Mouse (Mus musculus): Measurements from ENCODE around the gene Zdhhc3. TPM values are rescaled to one million over a fixed set of nuclear protein-coding genes. Genes with fewer than 3 reads are reported as not detected.

Gene Zdhhc3
- polyA plus RNA-seq, 1 experiment from 2014 or later = 63.6 TPM

DNA sequence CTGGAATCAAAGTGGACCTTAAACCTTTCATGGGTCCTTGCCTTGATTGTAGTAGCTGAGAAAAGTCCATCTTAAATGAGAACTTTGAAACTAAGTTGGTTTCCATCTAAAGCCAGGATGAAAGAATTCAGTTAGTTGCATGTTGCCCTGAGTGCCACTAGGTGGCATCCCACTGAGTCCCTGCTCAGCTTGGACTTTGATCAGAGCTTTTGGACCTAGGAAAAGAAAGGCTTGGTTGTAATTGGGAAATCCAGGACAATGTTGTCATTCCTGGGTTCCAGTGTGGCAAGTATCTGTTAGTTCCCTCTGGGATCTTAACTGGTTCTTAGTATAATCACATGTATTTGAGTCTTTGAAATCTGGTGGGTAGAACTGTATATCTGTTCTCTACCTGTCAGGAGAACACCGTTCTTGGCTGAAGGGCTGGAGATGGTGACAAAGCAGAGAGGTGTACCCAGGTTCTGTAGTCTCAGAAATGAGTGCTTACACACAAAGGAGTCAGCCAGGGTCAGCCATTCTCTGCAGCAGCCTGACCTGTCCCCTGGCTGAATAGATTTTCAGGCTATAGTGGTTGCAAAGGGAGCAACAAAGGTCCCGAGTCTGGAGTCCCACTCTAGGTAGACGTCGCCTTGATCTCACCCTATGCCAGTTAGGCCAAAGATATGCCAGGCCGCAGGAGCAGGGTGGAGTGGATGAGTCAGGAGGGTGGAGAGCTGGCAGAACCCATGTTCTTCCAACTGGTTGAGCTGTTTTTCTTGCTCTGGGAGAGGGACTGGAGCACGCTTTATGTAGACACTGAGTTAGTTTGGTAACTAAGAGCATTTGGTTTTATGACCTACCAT, 10.8 kb upstream of the Zdhhc3 start:
- H3K27me3 ChIP-seq (ENCODE audit: control insufficient read depth, insufficient read depth, low read length) = no peaks in the 10 kb centered on the region
- H3K27ac ChIP-seq (ENCODE audit: low read depth, low read length) = no peak overlapping the region
- no peak overlapping the region for H3K4me2 ChIP-seq (ENCODE audit: low read depth, low read length)
- H3K9ac ChIP-seq (replicated peaks; ENCODE audit: low read depth, low read length) = no peak overlapping the region
- H3K9me3 ChIP-seq (ENCODE audit: control insufficient read depth, low read length) = no peaks in the 10 kb centered on the region
- no peaks in the 10 kb centered on the region for H3K4me1 ChIP-seq (ENCODE audit: control insufficient read depth, insufficient read depth, low read length)
- H3K4me3 ChIP-seq (ENCODE audit: low read depth, low read length) = no peak overlapping the region
- 92% methylated on average over 6 of the region's 6 CpGs for WGBS
- H3K36me3 ChIP-seq (ENCODE audit: control insufficient read depth, insufficient read depth, low read length) = peaks cover 44% of the 10 kb centered on the region
- ATAC-seq (ENCODE audit: low read depth) = no peak

GRCm38 (mm10) chr9:123123017-123123416, 10.0 kb upstream of the Zdhhc3 start:
- no peaks in the 10 kb centered on the region for H3K4me1 ChIP-seq (ENCODE audit: control insufficient read depth, insufficient read depth, low read length)
- H3K9ac ChIP-seq (replicated peaks; ENCODE audit: low read depth, low read length) = no peak overlapping the region
- no peak overlapping the region for H3K4me2 ChIP-seq (ENCODE audit: low read depth, low read length)
- no peak for ATAC-seq (ENCODE audit: low read depth)
- 87% methylated on average over 3 of the region's 3 CpGs for WGBS
- no peaks in the 10 kb centered on the region for H3K9me3 ChIP-seq (ENCODE audit: control insufficient read depth, low read length)
- H3K36me3 ChIP-seq (ENCODE audit: control insufficient read depth, insufficient read depth, low read length) = peaks cover 39% of the 10 kb centered on the region
- H3K27ac ChIP-seq (ENCODE audit: low read depth, low read length) = no peak overlapping the region
- no peaks in the 10 kb centered on the region for H3K27me3 ChIP-seq (ENCODE audit: control insufficient read depth, insufficient read depth, low read length)
- no peak overlapping the region for H3K4me3 ChIP-seq (ENCODE audit: low read depth, low read length)

DNA sequence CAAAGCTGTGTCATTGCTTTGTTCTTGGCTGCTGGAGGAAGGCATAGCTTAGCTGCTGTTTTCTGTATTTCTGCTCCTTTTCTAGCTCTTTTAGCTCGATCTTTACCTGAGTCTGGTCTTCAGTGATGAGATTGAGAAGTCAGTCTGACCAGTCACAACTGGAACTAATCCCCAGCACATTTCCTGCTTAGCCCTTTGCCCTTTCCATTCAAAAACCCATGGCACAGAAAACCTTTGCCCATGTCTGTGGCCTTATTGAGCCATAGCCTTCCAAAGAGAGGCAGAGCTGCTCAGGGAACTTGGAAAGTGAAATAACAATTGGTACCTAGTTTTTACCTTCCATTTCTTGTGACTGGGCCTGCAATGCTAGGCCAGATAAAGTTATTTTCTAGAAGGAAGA, 2.6 kb upstream of the Zdhhc3 start:
- Histone ChIP-seq H3K4me3 (ENCODE audit: low read depth, low read length) (no peak overlapping the region), H3K36me3 (ENCODE audit: control insufficient read depth, insufficient read depth, low read length) (peaks cover 17% of the 10 kb centered on the region), H3K27ac (ENCODE audit: low read depth, low read length) (no peak overlapping the region), H3K9ac (replicated peaks; ENCODE audit: low read depth, low read length) (no peak overlapping the region), H3K4me1 (ENCODE audit: control insufficient read depth, insufficient read depth, low read length) (peaks cover 17% of the 10 kb centered on the region; the same call in 1 of the 2 replicates), H3K27me3 (ENCODE audit: control insufficient read depth, insufficient read depth, low read length) (no peaks in the 10 kb centered on the region), H3K9me3 (ENCODE audit: control insufficient read depth, low read length) (no peaks in the 10 kb centered on the region), H3K4me2 (ENCODE audit: low read depth, low read length) (no peak overlapping the region)
- no peak for ATAC-seq (ENCODE audit: low read depth)
- 100% methylated on average over 1 of the region's 1 CpGs for WGBS

GRCm38 (mm10) chr9:123113931-123114330, 926 bp upstream of the Zdhhc3 start:
- H3K4me1 ChIP-seq (ENCODE audit: control insufficient read depth, insufficient read depth, low read length) = peaks cover 17% of the 10 kb centered on the region; the same call in 1 of the 2 replicates
- no peaks in the 10 kb centered on the region for H3K9me3 ChIP-seq (ENCODE audit: control insufficient read depth, low read length)
- peak overlapping the region; percentile 89 for H3K9ac ChIP-seq (replicated peaks; ENCODE audit: low read depth, low read length)
- 0 out of 2 replicates have a peak, but pooled peaks cover 5% of the 10 kb centered on the region for H3K36me3 ChIP-seq (ENCODE audit: control insufficient read depth, insufficient read depth, low read length)
- H3K4me3 ChIP-seq (ENCODE audit: low read depth, low read length) = peak overlapping the region; percentile 98
- 62% methylated on average over 6 of the region's 6 CpGs for WGBS
- ATAC-seq (ENCODE audit: low read depth) = no peak
- H3K27me3 ChIP-seq (ENCODE audit: control insufficient read depth, insufficient read depth, low read length) = no peaks in the 10 kb centered on the region
- peak overlapping the region; percentile 92; the same call in 1 of the 2 replicates for H3K27ac ChIP-seq (ENCODE audit: low read depth, low read length)
- peak overlapping the region; percentile 91 for H3K4me2 ChIP-seq (ENCODE audit: low read depth, low read length)

GRCm38 (mm10) chr9:123111751-123112221, 1.2 kb downstream of the Zdhhc3 start:
- H3K4me3 ChIP-seq (ENCODE audit: low read depth, low read length) = peak overlapping the region; percentile 98; the same call in 1 of the 2 replicates
- peak overlapping the region; percentile 91 for H3K4me2 ChIP-seq (ENCODE audit: low read depth, low read length)
- 66% methylated on average over 8 of the region's 8 CpGs for WGBS
- no peaks in the 10 kb centered on the region for H3K36me3 ChIP-seq (ENCODE audit: control insufficient read depth, insufficient read depth, low read length)
- peaks cover 17% of the 10 kb centered on the region; the same call in 1 of the 2 replicates for H3K4me1 ChIP-seq (ENCODE audit: control insufficient read depth, insufficient read depth, low read length)
- no peak overlapping the region for H3K27ac ChIP-seq (ENCODE audit: low read depth, low read length)
- H3K9me3 ChIP-seq (ENCODE audit: control insufficient read depth, low read length) = no peaks in the 10 kb centered on the region
- no peak for ATAC-seq (ENCODE audit: low read depth)
- H3K9ac ChIP-seq (replicated peaks; ENCODE audit: low read depth, low read length) = peak overlapping the region; percentile 89; the same call in 1 of the 2 replicates
- no peaks in the 10 kb centered on the region for H3K27me3 ChIP-seq (ENCODE audit: control insufficient read depth, insufficient read depth, low read length)

- Histone ChIP-seq H3K36me3 (ENCODE audit: control insufficient read depth, insufficient read depth, low read length) (peaks cover 8% of the 10 kb centered on the region; the same call in 1 of the 2 replicates), H3K27me3 (ENCODE audit: control insufficient read depth, insufficient read depth, low read length) (no peaks in the 10 kb centered on the region), H3K4me2 (ENCODE audit: low read depth, low read length) (no peak overlapping the region), H3K4me3 (ENCODE audit: low read depth, low read length) (no peak overlapping the region), H3K9me3 (ENCODE audit: control insufficient read depth, low read length) (no peaks in the 10 kb centered on the region), H3K27ac (ENCODE audit: low read depth, low read length) (no peak overlapping the region), H3K9ac (replicated peaks; ENCODE audit: low read depth, low read length) (no peak overlapping the region), H3K4me1 (ENCODE audit: control insufficient read depth, insufficient read depth, low read length) (peaks cover 17% of the 10 kb centered on the region; the same call in 1 of the 2 replicates)
- no peak for ATAC-seq (ENCODE audit: low read depth)
- WGBS = 91% methylated on average over 7 of the region's 7 CpGs
Measured at GRCm38 (mm10) chr9:123109188-123109587, 3.8 kb downstream of the Zdhhc3 start.

GRCm38 (mm10) chr9:123107186-123107585, 5.8 kb downstream of the Zdhhc3 start:
- 96% methylated on average over 4 of the region's 4 CpGs for WGBS
- Histone ChIP-seq H3K27me3 (ENCODE audit: control insufficient read depth, insufficient read depth, low read length) (no peaks in the 10 kb centered on the region), H3K4me2 (ENCODE audit: low read depth, low read length) (no peak overlapping the region), H3K9me3 (ENCODE audit: control insufficient read depth, low read length) (no peaks in the 10 kb centered on the region), H3K36me3 (ENCODE audit: control insufficient read depth, insufficient read depth, low read length) (peaks cover 8% of the 10 kb centered on the region; the same call in 1 of the 2 replicates), H3K4me1 (ENCODE audit: control insufficient read depth, insufficient read depth, low read length) (peaks cover 7% of the 10 kb centered on the region; the same call in 1 of the 2 replicates), H3K4me3 (ENCODE audit: low read depth, low read length) (no peak overlapping the region), H3K27ac (ENCODE audit: low read depth, low read length) (no peak overlapping the region), H3K9ac (replicated peaks; ENCODE audit: low read depth, low read length) (no peak overlapping the region)
- ATAC-seq (ENCODE audit: low read depth) = no peak

- Histone ChIP-seq H3K4me2 (ENCODE audit: low read depth, low read length) (no peak overlapping the region), H3K27ac (ENCODE audit: low read depth, low read length) (no peak overlapping the region), H3K27me3 (ENCODE audit: control insufficient read depth, insufficient read depth, low read length) (no peaks in the 10 kb centered on the region), H3K4me1 (ENCODE audit: control insufficient read depth, insufficient read depth, low read length) (no peaks in the 10 kb centered on the region), H3K9me3 (ENCODE audit: control insufficient read depth, low read length) (no peaks in the 10 kb centered on the region), H3K36me3 (ENCODE audit: control insufficient read depth, insufficient read depth, low read length) (peaks cover 15% of the 10 kb centered on the region; the same call in 1 of the 2 replicates), H3K9ac (replicated peaks; ENCODE audit: low read depth, low read length) (no peak overlapping the region), H3K4me3 (ENCODE audit: low read depth, low read length) (no peak overlapping the region)
- no peak for ATAC-seq (ENCODE audit: low read depth)
Measured at GRCm38 (mm10) chr9:123104362-123104761, 8.6 kb downstream of the Zdhhc3 start.

GRCm38 (mm10) chr9:123103425-123103824, 9.6 kb downstream of the Zdhhc3 start:
- H3K9me3 ChIP-seq (ENCODE audit: control insufficient read depth, low read length) = no peaks in the 10 kb centered on the region
- no peak overlapping the region for H3K9ac ChIP-seq (replicated peaks; ENCODE audit: low read depth, low read length)
- H3K36me3 ChIP-seq (ENCODE audit: control insufficient read depth, insufficient read depth, low read length) = peaks cover 15% of the 10 kb centered on the region; the same call in 1 of the 2 replicates
- no peak overlapping the region for H3K27ac ChIP-seq (ENCODE audit: low read depth, low read length)
- H3K4me1 ChIP-seq (ENCODE audit: control insufficient read depth, insufficient read depth, low read length) = no peaks in the 10 kb centered on the region
- H3K4me2 ChIP-seq (ENCODE audit: low read depth, low read length) = no peak overlapping the region
- H3K4me3 ChIP-seq (ENCODE audit: low read depth, low read length) = no peak overlapping the region
- ATAC-seq (ENCODE audit: low read depth) = no peak
- no peaks in the 10 kb centered on the region for H3K27me3 ChIP-seq (ENCODE audit: control insufficient read depth, insufficient read depth, low read length)

Data from neural tube, embryonic 14.5 days (tissue).